Mouse (Mus musculus) thymus, adult 2 months (tissue): ENCODE results near the gene Borcs5. TPM values are rescaled to one million over a fixed set of nuclear protein-coding genes. Genes with fewer than 3 reads are reported as not detected.

Experiments
- DNase-seq: peaks from one replicate; pipeline ENCODE4 v3.0.0; 2021
- H3K27ac ChIP-seq: fragments of 200-500 bp; 2 replicates; pipeline ENCODE4 v1.5.1; 2012; ENCODE audit warnings: low read length, control low read depth; ENCODE audit not compliant: control insufficient read depth, insufficient read depth
- H3K27me3 ChIP-seq: fragments of 200-500 bp; 2 replicates; pipeline ENCODE4 v1.6.1; 2012; ENCODE audit warnings: mild to moderate bottlenecking, low read length, moderate library complexity, mixed read lengths; ENCODE audit not compliant: control insufficient read depth, insufficient read depth
- H3K36me3 ChIP-seq: fragments of 200-500 bp; 2 replicates; pipeline ENCODE4 v1.6.1; 2012; ENCODE audit warnings: mild to moderate bottlenecking, low read length, moderate library complexity; ENCODE audit not compliant: control insufficient read depth, insufficient read depth
- H3K4me1 ChIP-seq: fragments of 200-500 bp; replicated peaks from 2 replicates; pipeline ENCODE4 v1.6.1; 2012; ENCODE audit warnings: low read length; ENCODE audit not compliant: control insufficient read depth, insufficient read depth
- H3K4me3 ChIP-seq: fragments of 200-500 bp; 2 replicates; pipeline ENCODE4 v1.5.1; 2012; ENCODE audit warnings: mild to moderate bottlenecking, low read length, control low read depth, moderate library complexity; ENCODE audit not compliant: control insufficient read depth, insufficient read depth
- CTCF ChIP-seq: fragments of 200-500 bp; IDR thresholded peaks from 2 replicates; pipeline ENCODE4 v1.5.1; 2012; ENCODE audit warnings: mild to moderate bottlenecking, control low read depth, low read length, moderate library complexity, borderline replicate concordance; ENCODE audit not compliant: control insufficient read depth, poor library complexity, insufficient read depth; ENCODE audit errors: extremely low read depth
- POLR2A ChIP-seq: fragments of 200-500 bp; IDR thresholded peaks from 2 replicates; pipeline ENCODE4 v1.6.1; 2012; ENCODE audit warnings: mild to moderate bottlenecking, low read length, control low read depth, moderate library complexity; ENCODE audit not compliant: control insufficient read depth, poor library complexity, insufficient read depth; ENCODE audit errors: extremely low read depth
- WGBS: fragments of 180-500 bp; shearing (Covaris S2); methylation state at CpG from one replicate; pipeline ENCODE4 v1.1.7; 2018; 5-methylcytosine and 5-hydroxymethylcytosine counted together
- polyA plus RNA-seq: library from polyadenylated mRNA; depleted of rRNA; stranded (reverse); fragments of >200 nt; gene quantifications from 2 replicates; pipeline ENCODE4 v1.2.3, GENCODE M21; 2012

Gene Borcs5
- polyA plus RNA-seq, 1 experiment = 16.9 TPM

DNA sequence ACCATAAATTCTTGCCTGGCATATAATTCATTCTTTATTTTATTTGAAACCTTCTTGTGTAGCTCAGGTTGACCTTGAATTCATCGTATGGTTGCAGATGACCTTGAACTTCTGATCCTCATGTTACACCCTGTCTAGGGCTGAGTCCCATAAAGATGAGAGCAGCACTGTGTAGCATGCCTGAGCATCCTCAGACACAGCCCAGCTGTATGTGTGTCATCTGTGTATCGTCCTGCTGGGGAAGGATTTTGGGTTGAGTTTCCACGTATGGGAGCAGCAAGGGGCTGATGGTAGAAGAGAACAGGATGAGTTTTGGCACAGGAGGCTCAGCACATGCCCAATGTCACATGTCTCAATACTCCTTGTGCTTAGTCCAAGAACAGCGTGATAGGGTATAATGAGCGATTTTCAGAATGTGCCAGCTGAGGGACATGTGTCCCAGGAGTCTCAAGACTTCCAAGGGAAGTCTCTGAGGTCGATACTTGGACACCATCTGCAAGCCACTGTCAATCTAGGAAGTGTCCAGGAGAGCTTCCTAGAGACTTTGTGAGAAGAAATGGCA is 45.1 kb downstream of the Borcs5 start:
- Histone ChIP-seq H3K4me3 (no peak overlapping the region), H3K4me1 (no peaks in the 10 kb centered on the region), H3K27ac (no peak overlapping the region), H3K27me3 (no peaks in the 10 kb centered on the region), H3K36me3 (no peaks in the 10 kb centered on the region)
- WGBS = 95% methylated on average over 6 of the region's 6 CpGs
- no peak for TF ChIP-seq POLR2A
- no peak for TF ChIP-seq CTCF
- no peak for DNase-seq

DNA sequence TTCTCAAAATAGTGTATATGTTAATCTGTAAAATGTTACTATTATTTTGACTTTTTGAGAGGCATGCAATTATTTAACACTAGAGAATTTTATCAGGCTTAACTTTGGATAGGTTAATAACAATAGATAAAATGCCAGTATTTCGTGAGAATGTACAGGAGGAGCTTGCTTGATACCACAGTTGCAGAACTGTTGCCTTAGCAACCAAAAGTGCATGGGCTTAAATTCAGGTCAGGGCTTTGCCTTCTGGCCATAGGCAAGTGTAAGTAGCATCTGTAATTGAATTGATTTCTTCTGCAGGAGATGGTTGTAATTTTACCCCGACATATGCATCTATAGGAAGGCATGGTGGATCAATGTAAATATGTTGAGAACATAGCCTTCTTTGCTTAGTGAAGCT is 45.7 kb downstream of the Borcs5 start:
- no peaks in the 10 kb centered on the region for H3K4me1 ChIP-seq
- DNase-seq = no peak
- WGBS = 96% methylated on average over 2 of the region's 2 CpGs
- H3K4me3 ChIP-seq = no peak overlapping the region
- no peaks in the 10 kb centered on the region for H3K36me3 ChIP-seq
- H3K27me3 ChIP-seq = no peaks in the 10 kb centered on the region
- no peak overlapping the region for H3K27ac ChIP-seq
- TF ChIP-seq CTCF = no peak
- no peak for TF ChIP-seq POLR2A

DNA sequence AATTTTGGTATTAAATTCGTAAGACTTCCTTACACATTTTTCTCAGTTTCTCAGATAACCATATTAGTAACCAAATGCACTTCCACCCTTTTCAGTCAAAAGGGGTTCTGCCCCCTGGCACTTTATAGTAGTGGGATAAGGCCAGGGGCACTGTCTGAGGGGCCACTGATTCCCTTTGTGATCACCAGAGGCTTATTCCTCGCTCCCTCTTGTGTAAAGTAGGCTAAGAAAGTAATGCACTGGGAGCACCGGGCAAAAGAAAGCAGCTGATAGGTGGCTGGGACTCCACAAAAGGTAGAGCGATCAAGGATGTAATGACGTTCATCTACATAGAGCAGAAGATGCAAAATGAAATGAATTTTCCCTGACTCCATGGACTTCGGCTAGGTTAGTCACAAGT is 46.2 kb downstream of the Borcs5 start:
- Histone ChIP-seq H3K27ac (no peak overlapping the region), H3K4me1 (no peaks in the 10 kb centered on the region), H3K27me3 (no peaks in the 10 kb centered on the region), H3K36me3 (no peaks in the 10 kb centered on the region), H3K4me3 (no peak overlapping the region)
- no peak for DNase-seq
- 96% methylated on average over 6 of the region's 6 CpGs for WGBS
- TF ChIP-seq CTCF = no peak
- no peak for TF ChIP-seq POLR2A

DNA sequence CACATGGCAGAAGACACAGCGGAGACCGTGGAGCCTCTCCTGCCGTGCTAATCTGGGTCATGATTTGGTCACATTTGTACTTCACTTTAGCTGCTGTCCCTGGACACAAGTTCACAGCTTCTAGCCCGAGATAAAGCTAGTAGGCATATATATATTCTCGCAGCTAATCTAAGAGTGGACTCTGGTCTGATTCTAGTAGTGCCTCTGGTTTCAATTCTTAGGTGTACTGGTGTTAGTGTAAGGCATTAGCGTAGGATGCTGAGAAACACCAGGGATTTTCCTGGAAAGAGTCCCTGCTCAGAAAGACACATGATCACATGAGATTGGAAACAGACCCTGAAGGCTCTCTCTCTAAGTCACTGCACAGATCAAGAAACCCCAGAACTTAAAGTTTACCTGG is 55.2 kb downstream of the Borcs5 start:
- Histone ChIP-seq H3K4me1 (no peaks in the 10 kb centered on the region), H3K27me3 (no peaks in the 10 kb centered on the region), H3K4me3 (no peak overlapping the region), H3K36me3 (no peaks in the 10 kb centered on the region), H3K27ac (no peak overlapping the region)
- no peak for DNase-seq
- 96% methylated on average over 6 of the region's 6 CpGs for WGBS
- no peak for TF ChIP-seq POLR2A
- TF ChIP-seq CTCF = no peak

DNA sequence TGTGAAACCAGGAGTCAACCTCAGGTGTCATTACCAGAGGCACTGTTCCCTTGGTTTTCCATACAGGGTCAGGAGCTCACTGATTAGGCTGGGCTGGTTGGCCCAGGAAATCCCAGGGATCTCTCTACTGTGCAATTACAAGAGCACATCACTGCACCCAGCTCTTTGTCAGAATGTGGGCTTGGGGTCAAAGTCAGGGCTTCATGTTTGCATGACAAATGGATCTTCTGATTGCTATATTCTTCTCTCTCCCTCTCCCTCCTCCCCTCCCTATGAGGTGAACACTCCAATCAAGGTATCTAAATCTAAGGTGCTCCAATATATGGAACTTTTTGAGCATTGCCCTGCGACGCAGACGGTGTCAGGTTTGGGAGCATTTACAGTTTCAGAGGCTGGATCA is 55.7 kb downstream of the Borcs5 start:
- no peak overlapping the region for H3K27ac ChIP-seq
- no peaks in the 10 kb centered on the region for H3K4me1 ChIP-seq
- TF ChIP-seq CTCF (no peak), POLR2A (no peak)
- no peaks in the 10 kb centered on the region for H3K36me3 ChIP-seq
- no peak for DNase-seq
- H3K27me3 ChIP-seq = no peaks in the 10 kb centered on the region
- 98% methylated on average over 3 of the region's 3 CpGs for WGBS
- no peak overlapping the region for H3K4me3 ChIP-seq

DNA sequence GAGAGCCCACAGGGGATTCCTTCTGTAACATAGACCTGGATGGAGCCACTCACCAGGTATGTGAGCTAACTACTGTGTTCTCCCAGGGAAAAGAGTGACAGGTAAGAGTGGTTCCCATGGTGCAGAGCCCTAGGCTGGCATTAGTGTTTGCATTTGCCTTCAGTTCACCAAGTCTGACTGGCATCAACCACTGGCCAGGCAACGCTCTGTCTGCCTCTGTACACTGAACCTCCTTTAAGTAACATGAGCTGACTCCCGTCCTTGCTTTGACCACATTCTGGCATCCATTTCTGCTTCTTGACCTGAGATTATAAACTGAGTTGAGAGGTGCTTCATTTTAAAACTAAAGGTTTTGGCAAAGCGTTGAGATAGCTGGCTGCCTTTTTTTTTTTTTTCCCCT is 56.3 kb downstream of the Borcs5 start:
- Histone ChIP-seq H3K27ac (no peak overlapping the region), H3K4me3 (no peak overlapping the region), H3K36me3 (no peaks in the 10 kb centered on the region), H3K27me3 (no peaks in the 10 kb centered on the region), H3K4me1 (no peaks in the 10 kb centered on the region)
- no peak for DNase-seq
- no peak for TF ChIP-seq POLR2A
- TF ChIP-seq CTCF = no peak
- WGBS = 94% methylated on average over 3 of the region's 3 CpGs

DNA sequence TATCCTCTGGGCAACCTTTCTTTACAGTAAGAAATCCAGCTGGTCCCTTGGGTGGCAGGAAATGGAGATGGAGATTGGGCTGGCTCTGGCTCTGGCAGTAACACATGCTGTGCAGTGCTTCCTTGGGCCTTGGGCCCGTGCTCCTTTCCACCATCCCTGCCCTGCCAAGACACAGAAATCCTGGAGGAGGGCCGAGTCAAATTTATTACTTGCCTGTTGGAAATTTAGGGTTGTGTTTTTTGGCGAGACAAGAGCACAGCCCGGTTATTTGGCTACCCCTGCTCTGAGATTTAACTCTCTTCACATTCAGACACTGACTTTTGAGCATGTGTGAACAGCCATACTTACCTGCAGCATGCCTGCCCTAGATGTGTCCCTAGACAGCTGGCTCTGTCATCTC is 56.8 kb downstream of the Borcs5 start:
- no peak for TF ChIP-seq CTCF
- no peak for TF ChIP-seq POLR2A
- DNase-seq = no peak
- Histone ChIP-seq H3K27me3 (no peaks in the 10 kb centered on the region), H3K4me3 (no peak overlapping the region), H3K36me3 (no peaks in the 10 kb centered on the region), H3K4me1 (peaks cover 4% of the 10 kb centered on the region), H3K27ac (no peak overlapping the region)
- 90% methylated on average over 4 of the region's 4 CpGs for WGBS
